Mouse (Mus musculus) mouse embryonic stem cell (cell line): Measurements from ENCODE around the gene Sema7a.

Experiments
- in situ Hi-C, 2 experiments: fragments of 300-500 bp; cut with MboI; formaldehyde crosslinking; loops; 1 replicate in 1 of 2; 3 replicates in 1 of 2; pipeline ENCODE4 v1.14.3; 2019 to 2020; ENCODE audit warnings: low sequenced_read_pairs in 2 of 2, low pct_unique_long_range_greater_than_20kb in 1 of 2, mixed read lengths in 1 of 2; ENCODE audit not compliant: unreplicated experiment in 1 of 2

Gene Sema7a

GRCm38 (mm10) chr9:57997511-57998031 lies 57.7 kb downstream of the Sema7a start:
- in situ Hi-C loops: loop anchor here (5.0 to 10.0 kb wide), 3 partner anchors 55 to 135 kb away; partner anchors contain the start of gene Sema7a (in 1 of the 2)

GRCm38 (mm10) chr9:57998032-57998659 lies 58.2 kb downstream of the Sema7a start:
- in situ Hi-C loops: loop anchor here (5.0 to 10.0 kb wide), 3 partner anchors 56 to 136 kb away; partner anchors contain the start of gene Sema7a (in 1 of the 2)

GRCm38 (mm10) chr9:57998685-57999084 lies 58.8 kb downstream of the Sema7a start:
- in situ Hi-C loops: loop anchor here (5.0 to 10.0 kb wide), 3 partner anchors 56 to 136 kb away; partner anchors contain the start of gene Sema7a (in 1 of the 2)

GRCm38 (mm10) chr9:57999676-58000075 lies 59.8 kb downstream of the Sema7a start:
- in situ Hi-C loops: loop anchor here (5.0 to 10.0 kb wide), 3 partner anchors 57 to 137 kb away; partner anchors contain the start of gene Sema7a (in 1 of the 2)

GRCm38 (mm10) chr9:58003272-58003671 lies 63.4 kb downstream of the Sema7a start:
- in situ Hi-C loops: no loop called here

- in situ Hi-C loops: no loop called here
These were observed 66.0 kb downstream of the Sema7a start, which contains the start of gene Cyp11a1 for GRCm38 (mm10) chr9:58005753-58006461. Gene Cyp11a1, plus strand, starts transcription at chr9:58006411.

- in situ Hi-C loops: no loop called here
These were observed 68.6 kb downstream of the Sema7a start for GRCm38 (mm10) chr9:58008336-58009014.

GRCm38 (mm10) chr9:58009015-58009362 lies 69.1 kb downstream of the Sema7a start:
- in situ Hi-C loops: no loop called here

GRCm38 (mm10) chr9:58009588-58009987 lies 69.7 kb downstream of the Sema7a start:
- in situ Hi-C loops: no loop called here

- in situ Hi-C loops: no loop called here
These were observed 71.1 kb downstream of the Sema7a start for GRCm38 (mm10) chr9:58011027-58011426.

- in situ Hi-C loops: no loop called here
These were observed 71.6 kb downstream of the Sema7a start for GRCm38 (mm10) chr9:58011552-58011951.
